Mouse (Mus musculus) gastrocnemius, adult 2 months (tissue): Measurements from ENCODE around the gene 4933402E13Rik. TPM values are rescaled to one million over a fixed set of nuclear protein-coding genes. Genes with fewer than 3 reads are reported as not detected.

ENCODE experiments used
- DNase-seq: peaks from one replicate; pipeline ENCODE4 v3.0.0; 2022
- H3K27ac ChIP-seq: fragments of 200-600 bp; 2 replicates; pipeline ENCODE4 v1.8.1; 2022; ENCODE audit warnings: mild to moderate bottlenecking
- H3K4me3 ChIP-seq: fragments of 200-600 bp; 2 replicates; pipeline ENCODE4 v1.8.1; 2022; ENCODE audit warnings: mild to moderate bottlenecking, moderate library complexity
- CTCF ChIP-seq: fragments of 200-600 bp; IDR thresholded peaks from 2 replicates; pipeline ENCODE4 v1.8.1; 2022; ENCODE audit warnings: antibody characterized with exemption, mild to moderate bottlenecking, moderate library complexity
- intact Hi-C: fragments of 180-260 bp; cut with DNase I; formaldehyde crosslinking; loops from one replicate; pipeline ENCODE4 v1.15.1; 2025
- long read RNA-seq, 2 experiments: library from polyadenylated mRNA; stranded (forward); transcript quantifications; one replicate each; pipeline ENCODE4 v2.0.0; 2021
- total RNA-seq, 2 experiments: library from RNA; stranded (reverse); gene quantifications; 2 replicates each; pipeline ENCODE4 v1.2.3; 2021

The 4933402E13Rik gene
- not detected for total RNA-seq
- long read RNA-seq, experiment 1, result 0 reads
- long read RNA-seq, experiment 2, result 0 reads

DNA sequence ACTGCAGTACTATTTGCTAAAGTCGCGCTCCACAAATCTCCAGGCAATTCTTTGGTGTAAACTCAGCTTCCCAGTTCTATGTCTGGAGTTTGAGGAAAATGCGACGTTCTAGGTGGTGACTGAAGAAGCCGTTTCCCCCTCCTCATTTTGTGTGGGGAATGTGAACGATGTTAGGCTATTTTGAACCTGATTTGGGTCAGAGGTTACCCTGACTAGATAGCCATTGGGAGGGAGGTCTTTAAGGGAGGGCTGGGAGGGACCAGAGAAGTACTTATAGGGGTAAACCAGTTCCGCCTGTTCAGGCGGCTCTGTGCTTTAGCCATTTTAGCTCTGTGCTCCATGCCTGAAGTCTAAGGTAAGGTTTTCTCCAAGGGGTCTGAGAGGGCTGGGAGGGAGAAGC is at the start of gene 4933402E13Rik:
Gene 4933402E13Rik (plus strand): TSS at position 301 of the 400 bp plus-strand sequence.
- no peak for DNase-seq
- no peak for TF ChIP-seq CTCF
- H3K27ac ChIP-seq, result no peak within 1 kb of the TSS
- intact Hi-C loops, result no loop called here
- H3K4me3 ChIP-seq, result no peak within 1 kb of the TSS

Other genes starting within 250 kb of the 4933402E13Rik start
- not detected for gene 4931400O07Rik, start 184.5 kb downstream of the 4933402E13Rik start, total RNA-seq